In the genomic region with DNA sequence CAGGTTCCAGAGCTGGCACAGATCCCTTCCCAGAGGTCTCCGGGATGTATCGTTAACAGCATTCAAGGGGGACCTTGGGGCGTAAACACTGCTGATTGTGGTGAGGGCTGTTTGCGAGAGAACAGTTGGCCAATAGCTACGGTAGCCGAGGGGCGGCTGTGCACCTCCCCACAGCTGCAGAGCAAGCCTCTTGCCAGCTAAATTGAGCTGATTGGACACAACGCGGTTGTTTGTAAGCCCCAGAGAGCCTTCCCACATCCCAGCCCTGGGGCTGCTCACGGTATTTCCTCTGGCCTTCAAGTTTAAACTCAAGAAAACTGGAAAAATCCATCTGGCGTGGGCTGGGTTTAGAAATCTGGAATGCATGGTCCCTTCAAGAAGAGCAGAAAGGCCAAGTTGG, we compare ENCODE assay signal across 11 mouse cellular contexts.
DNase-seq lines count a peak whose midpoint lies in the region; ATAC-seq and TF ChIP-seq lines count a peak whose summit lies in the region.
"Had no signal": no experiment of that assay in that cellular context is flagged by ENCODE, and none has a peak within 500 bp of the region (broad histone marks: within the 10 kb centered on the region; RNA-seq: fewer than 3 reads in every experiment).

No protein-coding gene starts in this region.

- no peak overlapping the region for H3K4me3 ChIP-seq in lung, postnatal 0 days (ENCODE audit: low read depth, low read length)
- H3K4me3 ChIP-seq: forebrain, embryonic 12.5 days had no signal

- no peak for TF ChIP-seq CTCF in lung, postnatal 0 days (IDR thresholded peaks at IDR 0.05)

- intact Hi-C loops in heart, postnatal 10 days (cut with DNase I), result no loop called here

- H3K9ac ChIP-seq in lung, postnatal 0 days (replicated peaks; ENCODE audit: low read depth), result no peak overlapping the region
- H3K9ac ChIP-seq: forebrain, embryonic 12.5 days had no signal

- no peak for TF ChIP-seq EP300 in lung, postnatal 0 days (IDR thresholded peaks at IDR 0.05)

- no peaks in the 10 kb centered on the region for H3K36me3 ChIP-seq in lung, postnatal 0 days (ENCODE audit: insufficient read depth, low read length)
- H3K36me3 ChIP-seq: forebrain, embryonic 12.5 days had no signal

- H3K9me3 ChIP-seq in lung, postnatal 0 days (ENCODE audit: low read length), result no peaks in the 10 kb centered on the region

- no peak overlapping the region for H3K4me2 ChIP-seq in lung, postnatal 0 days (replicated peaks; ENCODE audit: low read depth, low read length)
- H3K4me2 ChIP-seq: forebrain, embryonic 12.5 days had no signal

- no peak for ATAC-seq in lung, postnatal 0 days
- ATAC-seq in inflammation-experienced regulatory T-cells, adult 6 months, result no peak
- ATAC-seq: hindbrain, postnatal 0 days had no signal

- H3K27me3 ChIP-seq in lung, postnatal 0 days (replicated peaks; ENCODE audit: insufficient read depth, low read length), result no peaks in the 10 kb centered on the region
- H3K27me3 ChIP-seq: forebrain, embryonic 12.5 days had no signal

- H3K4me1 ChIP-seq in lung, postnatal 0 days (ENCODE audit: insufficient read depth, low read depth, low read length), result no peaks in the 10 kb centered on the region
- H3K4me1 ChIP-seq: forebrain, embryonic 12.5 days had no signal

- H3K27ac ChIP-seq in lung, postnatal 0 days (ENCODE audit: low read length), result no peak overlapping the region
- H3K27ac ChIP-seq: forebrain, embryonic 12.5 days; hindbrain, postnatal 0 days had no signal

- 75% methylated on average over 11 of the region's 11 CpGs for WGBS in lung, postnatal 0 days

- DNase-seq in NIH3T3 (ENCODE audit: low read depth), result peak; percentile 13
- peak; percentile 12 for DNase-seq in adrenal gland, postnatal 14 days
- peak; percentile 83 to 86 for DNase-seq in heart, postnatal 10 days
- peak; percentile 22 for DNase-seq in lung, postnatal 0 days (ENCODE audit: low spot score)
- DNase-seq in thymus, postnatal 4 days, result no peak
- no peak for DNase-seq in liver
- DNase-seq: right cerebral cortex, adult 18-20 months; thymus, postnatal 36 days had no signal

Comparison
In these comparisons a context has a peak if more than half of its experiments do, and no peak if none do; other contexts are left out.
1. DNase-seq: peak in NIH3T3 (single experiment), adrenal gland, postnatal 14 days (single experiment), heart, postnatal 10 days (2 of 2) and lung, postnatal 0 days (single experiment); none in thymus, postnatal 4 days (single experiment) and liver (single experiment).